Mouse (Mus musculus) kidney, postnatal 10 days (tissue): ENCODE results near the gene Adat2.

Experiments
- DNase-seq: peaks from one replicate; pipeline ENCODE4 v3.0.0; 2021; ENCODE audit warnings: mixed read lengths

Gene Adat2

DNA sequence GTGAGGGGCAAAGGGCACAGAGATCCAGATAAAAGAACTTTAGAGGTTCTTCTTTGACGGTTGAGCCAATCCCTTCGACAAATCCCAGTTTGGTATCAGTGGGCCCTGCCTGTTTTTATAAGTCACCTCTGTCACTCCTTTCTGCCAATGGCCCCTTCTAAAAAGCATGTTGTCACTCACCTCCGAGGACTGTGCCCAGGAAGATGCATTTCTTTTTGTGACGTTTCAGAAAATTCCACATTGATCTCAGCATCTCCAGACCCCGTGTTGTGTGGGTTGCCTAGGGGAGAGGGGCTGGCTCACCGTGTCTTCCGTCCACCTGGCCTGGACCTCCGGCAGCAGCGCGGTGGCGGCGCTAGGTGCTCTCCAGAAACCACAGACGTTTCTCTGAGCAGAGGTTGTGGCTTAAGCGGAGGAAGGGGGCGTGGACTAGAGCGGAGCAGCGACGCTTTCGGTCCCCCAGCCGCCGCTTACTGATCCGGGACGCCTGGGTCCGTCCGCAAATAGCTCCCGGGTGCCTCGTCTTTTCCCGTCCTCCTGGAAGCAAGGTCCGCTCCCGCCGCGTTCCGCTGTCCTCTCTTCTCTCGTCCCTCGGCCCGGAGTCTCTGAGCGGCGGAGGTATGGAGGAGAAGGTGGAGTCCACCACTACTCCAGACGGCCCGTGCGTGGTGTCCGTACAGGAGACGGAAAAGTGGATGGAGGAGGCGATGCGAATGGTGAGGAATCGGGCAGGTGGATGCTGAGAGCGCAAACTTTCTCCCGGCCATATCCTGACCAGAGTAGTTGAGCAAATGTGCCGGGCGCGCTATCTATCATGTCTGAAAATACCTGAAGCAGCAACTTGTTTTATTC is at the start of gene Adat2, which contains the start of gene Pex3:
Gene Adat2 (plus strand): TSS at position 249 of the 852 bp plus-strand sequence.
Gene Pex3 (minus strand): TSS at position 497 of the 852 bp plus-strand sequence.
- peak; percentile 93 for DNase-seq

DNA sequence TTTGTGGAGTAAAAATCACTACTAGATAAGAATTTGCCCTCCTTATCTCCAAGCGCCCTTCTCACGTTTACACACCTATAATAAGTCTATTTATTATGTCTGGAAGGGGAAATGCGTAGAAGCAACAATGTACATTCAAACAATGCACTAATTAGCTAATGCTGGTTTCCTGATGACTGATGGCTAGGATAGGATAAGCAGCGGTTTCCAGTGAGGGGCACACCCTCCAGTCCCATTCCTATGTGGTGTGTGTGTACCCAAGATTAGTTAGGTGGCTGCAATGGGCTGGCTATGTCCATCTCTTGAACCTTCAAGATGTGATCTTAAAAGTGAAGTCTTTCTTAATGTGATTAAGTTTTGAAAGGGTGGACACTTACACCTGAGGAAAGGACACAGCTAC is 30.8 kb upstream of the Adat2 start:
- no peak for DNase-seq

DNA sequence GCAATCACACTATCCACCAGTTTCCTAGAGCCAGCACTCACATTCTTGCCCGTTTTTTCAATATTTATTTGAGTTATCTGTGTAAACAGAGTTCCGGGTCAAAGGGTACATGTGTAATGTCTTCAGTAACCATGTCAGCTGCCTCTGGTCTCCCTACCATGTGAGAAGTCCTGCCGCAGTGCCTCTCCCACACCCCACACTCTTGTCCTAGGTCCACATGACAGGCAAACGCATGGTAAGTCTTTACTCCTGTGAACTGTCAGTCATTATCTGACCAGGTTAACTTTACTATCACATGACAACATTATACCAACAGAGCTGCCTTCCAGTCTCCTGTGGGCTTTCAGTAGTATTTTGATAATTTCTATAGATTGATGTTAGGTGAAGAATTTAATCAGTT is 24.5 kb upstream of the Adat2 start:
- DNase-seq, result no peak

DNA sequence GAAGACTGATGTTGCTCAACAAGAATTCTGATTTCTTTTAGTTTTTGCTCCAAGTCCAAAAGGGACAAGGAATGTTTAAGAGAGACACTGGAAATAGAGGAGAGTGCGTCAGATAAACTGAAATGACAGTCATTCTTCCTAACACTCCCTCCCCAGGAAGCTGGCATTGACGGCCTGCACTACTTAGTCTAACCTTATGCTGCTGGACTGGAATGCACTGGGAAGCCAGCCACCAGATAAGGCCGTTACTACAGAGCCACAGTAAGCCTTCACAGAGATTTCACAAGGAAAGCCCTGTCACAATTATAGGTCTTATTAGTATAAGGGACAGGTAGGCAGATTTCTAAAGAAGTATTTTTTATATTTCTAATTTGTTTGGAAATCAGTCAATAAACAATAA is 17.9 kb upstream of the Adat2 start:
- DNase-seq, result no peak

DNA sequence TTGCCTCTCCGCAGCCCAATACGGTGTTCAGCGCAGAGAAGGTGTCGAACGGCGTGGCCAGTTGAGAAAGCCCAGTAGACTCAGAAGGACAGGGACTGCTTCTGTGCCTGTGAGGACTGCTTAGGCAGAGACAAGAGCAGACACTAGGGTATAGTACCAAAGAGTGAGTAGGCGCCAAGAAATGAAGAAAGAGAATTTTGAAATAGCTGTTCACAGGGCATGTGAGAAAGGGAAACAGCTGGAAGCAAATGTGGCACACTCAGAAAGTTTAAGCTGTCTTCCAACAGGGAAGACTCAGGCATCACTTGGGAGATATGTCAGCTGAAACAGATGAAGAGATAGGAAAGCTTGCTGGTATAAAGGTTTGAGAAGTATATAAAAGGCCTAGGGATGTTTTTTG is 16.0 kb upstream of the Adat2 start:
- no peak for DNase-seq

DNA sequence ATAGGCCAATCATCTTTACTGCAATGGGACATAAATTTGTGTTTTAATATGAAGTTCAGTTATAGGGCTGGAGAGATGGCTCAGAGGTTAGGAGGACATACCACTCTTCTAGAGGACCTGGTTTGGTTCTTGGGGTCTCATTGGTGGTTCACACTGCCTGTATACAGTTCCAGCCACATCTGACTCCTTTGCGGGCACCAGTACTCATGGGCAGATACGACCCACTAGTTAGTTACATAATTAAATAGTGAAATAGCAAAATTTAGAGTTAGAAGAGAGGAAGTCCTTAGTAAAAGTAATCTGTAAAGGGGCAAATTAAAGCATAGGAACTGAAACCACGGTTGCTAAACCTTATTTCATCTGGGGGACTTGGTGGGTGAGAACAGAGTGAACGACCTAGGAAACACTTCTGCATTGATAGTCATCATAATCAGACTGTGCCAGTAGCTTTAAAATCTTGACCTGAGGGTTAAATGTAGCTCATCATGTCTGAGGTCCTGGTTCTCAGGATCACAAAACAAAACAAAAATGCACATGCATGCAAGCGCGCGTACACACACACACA is 12.8 kb upstream of the Adat2 start:
- DNase-seq, result no peak

DNA sequence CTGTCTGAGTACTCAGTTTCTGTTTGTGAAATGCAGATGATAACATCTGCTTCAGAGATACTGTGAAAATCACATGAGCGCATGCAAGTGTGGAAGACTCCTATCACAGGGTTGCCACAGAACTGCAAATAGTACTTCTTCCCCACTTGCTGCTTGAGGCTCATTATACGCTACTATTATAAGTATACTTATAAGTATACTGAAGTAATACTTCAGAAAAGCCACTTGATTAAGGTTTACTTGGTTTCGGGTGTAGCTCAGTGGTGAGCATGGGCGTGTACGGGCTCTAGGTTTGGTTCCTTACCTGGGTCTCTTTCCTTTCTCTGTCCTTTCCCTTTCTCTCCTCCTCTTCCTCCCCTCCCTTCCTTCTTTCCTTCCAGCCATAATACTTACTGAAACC is 11.0 kb upstream of the Adat2 start:
- DNase-seq, result no peak

DNA sequence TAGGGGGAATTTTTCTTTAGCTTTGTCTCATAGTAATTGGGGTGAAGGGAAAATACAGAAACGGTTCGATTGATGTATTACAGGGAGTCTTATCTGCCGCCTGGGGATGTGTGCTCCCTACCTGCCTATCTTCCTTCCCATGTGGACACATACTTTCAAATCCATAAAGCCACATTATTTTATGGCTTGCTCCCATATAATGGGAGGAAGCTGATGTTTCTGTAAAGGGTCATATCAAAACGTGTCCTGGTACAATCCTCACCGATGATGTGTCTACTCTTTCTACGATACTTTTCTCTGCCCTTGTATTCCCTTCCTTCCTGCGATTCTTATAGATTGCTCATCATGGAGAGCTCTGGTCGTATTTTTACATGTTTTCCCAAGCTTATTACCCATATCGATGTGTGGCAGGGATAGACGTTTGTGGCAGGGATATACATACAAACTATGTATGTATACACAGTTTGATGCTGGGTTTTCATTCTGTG is 848 bp downstream of the Adat2 start:
- DNase-seq, result no peak

DNA sequence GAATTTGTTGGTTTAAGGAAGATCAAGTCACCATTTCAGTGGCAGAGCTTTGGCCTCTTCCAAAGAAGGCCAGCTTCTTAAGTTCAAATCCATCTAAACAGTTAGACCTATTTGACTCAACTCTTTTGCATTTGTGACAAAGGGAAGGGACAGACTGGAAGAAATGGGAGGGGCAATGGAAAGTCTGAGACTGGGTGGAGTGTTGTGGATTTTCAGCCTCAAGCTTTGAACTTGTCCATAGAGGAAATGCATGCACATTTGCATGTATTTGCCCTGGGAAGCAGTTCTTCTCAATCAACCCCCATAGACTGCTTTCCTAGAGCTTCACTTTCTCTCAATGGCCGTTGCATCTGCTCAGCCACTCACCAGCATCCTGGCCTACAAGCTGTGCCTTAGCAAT is 1.6 kb downstream of the Adat2 start:
- DNase-seq, result no peak

DNA sequence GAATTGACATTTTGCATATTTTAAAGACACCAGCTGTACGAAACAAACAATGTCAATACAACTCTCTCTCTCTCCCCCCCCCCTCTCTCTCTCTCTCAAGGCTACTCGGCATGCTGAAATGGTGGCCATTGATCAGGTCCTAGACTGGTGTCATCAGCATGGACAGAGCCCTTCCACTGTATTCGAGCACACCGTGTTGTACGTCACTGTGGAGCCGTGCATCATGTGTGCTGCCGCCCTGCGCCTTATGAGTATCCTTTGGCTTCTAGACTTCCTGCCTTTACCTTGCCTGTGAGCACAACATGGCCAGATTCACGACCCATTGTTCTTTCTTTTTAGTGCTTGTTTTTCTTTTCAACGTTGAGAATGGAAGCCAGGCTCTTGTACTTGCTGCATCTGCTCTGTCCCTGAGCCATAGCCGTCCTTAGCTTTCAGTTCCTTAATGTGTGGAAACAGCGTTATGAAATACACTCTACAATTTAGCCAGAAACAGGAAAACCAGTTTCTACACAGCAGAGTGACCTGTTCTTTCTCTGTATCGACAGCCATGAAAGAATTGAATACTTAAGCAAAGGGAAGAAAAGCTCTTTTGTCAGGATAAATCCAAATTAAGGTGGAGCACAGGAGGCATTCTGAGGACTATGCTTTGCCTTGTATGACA is 7.5 kb downstream of the Adat2 start:
- DNase-seq, result no peak

DNA sequence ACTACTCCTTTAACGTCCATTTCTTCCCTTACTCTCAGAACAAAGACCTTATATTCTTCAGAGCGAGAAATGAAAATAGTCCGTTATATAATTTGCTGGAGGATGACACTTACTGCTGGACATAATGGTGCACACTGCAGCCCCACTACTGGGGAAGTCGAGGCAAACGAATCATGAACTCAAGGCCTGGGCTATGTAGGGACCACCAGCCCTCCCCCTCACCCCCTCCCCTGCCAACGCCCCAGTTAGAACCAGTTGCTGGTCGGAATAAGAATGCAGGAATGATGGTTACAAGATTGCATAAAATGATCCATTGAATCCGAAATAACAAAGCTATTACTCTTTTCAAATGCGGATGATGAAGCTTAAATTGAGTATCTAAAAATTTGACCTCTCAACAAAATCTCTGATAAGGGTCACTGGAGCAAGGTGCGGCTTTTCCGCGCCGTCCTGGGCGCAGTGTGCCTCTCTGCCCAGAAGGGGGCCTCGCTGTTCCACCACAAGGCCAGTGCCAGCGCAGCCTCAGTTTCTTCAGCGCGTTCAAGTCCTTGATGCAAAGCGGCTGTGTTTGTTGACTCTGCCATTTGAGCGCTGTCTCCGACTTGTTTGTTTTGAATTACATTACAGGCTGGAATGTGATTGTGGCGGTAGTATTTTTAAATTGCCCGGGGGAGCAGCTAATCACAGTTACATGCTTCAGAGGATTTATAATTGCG is 11.8 kb downstream of the Adat2 start:
- peak; percentile 84 for DNase-seq

DNA sequence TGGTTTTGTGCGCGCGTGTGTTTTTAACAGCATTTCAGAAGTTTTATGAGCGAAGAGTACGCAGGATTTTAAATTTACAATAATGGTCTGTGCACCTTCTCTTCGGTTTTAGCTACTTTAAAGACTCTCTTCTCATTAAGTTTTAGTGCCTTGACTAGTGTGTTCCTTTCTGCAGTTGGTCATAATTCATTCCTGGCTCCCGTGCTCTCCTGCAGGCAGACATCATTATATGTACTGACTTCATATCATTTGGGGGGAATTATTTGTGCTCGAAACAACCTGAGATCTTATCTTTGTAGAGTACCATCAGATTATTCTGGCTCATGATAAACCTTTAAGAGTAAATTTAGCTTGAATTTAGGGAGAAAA is 12.4 kb downstream of the Adat2 start:
- no peak for DNase-seq

DNA sequence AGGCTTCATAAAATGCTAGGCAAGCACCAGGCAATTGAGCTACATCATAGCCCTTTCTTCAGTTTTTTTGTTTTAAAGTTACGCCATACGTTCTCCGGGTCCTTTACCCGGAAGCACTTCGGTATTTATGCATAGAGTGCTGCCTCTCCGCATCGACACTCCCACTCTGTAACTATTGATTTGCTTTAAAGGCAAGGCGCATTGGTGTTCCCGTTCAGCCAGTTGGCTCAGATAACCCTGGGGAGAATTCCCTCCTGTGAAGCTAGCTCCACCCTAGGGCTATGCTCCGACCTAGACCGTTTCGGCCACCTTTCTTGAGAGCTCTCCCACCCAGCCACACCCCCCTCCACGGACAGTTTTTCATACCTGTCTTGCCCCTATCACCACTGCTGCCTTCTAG is 13.7 kb downstream of the Adat2 start:
- DNase-seq, result no peak

DNA sequence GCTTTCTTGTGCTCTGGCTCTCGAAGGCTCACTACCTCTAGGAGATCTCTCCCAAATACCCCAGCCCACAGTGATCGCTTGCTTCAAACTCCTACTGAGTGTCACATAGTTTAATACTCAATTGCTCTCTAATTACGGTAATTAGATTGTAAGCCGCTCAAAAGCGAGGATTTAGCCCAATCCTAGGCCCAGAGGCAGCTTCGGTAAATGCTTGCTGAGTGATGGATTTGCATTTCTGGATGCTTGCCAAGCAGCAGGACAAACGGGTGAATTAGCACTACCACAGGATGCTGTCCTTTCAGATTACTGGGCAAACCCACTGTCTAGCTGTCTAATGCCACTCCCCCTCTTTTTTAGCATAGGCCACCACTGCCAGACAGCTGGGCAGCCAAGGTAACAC is 17.1 kb downstream of the Adat2 start:
- peak; percentile 30 for DNase-seq

DNA sequence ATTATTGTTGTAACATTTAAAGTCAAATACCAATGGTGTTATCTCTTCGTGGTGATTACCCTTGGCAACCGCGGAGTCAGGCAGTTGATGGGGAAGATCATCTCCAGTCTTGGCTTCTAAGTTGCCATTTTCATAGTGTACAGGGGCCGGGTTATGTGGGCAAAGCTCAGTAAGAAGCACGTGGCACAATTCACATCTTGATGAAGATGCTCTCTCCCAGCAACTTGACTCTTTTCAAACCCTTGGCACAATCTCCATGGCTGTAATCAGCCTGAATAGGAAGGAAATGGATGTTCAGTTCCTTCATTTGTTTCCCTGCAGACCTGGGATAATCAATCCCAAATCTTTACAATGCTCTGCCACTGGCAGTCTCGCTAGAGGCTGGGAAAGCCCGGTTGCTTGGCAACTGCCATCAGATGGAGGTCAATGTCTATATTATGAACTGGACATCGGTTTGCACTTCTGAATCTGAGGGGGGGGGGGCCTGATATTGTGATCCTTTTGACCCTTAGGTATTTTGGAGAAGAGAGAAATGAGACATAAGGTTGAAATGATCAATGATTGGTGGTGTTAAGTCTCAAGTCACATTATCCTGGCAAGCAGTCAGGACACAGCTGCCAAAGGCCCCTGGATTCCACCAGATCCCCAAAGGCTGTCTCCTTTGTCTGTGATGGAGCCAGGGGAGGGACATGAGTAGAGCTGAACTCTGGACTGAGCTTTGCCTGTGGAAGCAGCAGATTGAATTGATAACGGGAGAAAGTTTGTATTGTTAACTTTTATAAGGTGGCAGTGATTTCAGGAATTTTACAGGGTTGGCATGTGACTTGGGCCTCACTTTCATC is 18.2 kb downstream of the Adat2 start:
- DNase-seq, result no peak

DNA sequence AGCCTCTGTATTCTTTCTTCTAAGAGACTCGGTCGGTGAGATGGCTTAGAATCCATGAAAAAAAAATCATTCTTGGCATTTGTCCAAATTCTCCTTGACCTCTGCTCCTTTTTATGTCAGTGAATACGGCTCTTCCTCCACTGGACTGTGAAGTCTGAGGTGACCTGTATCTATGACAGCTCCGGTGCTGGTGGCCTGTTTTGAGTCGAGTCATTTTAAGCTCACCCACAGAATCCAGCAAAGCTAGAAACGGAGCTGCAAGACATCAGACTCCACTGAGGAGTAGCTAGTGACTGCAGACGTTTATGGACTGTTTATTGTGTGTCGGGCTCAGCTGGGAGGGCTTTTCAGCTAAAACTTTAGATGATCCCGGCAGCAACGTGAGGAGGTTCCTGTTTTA is 19.3 kb downstream of the Adat2 start:
- no peak for DNase-seq

DNA sequence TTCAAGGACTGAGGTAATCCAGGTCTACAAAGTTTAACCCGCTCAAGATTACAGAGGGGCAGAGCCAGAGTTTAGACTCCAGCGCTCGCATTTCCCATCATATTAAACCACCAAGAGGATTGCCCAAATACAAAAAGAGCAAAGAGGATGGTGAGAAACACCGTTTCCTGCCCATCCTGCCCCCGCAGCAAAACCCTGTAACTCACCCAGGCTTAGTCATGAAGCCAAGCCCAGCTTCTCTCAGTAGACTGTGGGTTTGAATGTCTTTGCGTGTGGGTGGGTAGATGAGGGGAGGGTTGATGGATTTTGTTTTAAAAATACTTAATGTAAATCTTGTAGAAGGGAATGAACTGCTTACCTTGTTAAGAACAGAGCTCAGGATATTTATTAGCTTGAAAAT is 19.7 kb downstream of the Adat2 start:
- no peak for DNase-seq

DNA sequence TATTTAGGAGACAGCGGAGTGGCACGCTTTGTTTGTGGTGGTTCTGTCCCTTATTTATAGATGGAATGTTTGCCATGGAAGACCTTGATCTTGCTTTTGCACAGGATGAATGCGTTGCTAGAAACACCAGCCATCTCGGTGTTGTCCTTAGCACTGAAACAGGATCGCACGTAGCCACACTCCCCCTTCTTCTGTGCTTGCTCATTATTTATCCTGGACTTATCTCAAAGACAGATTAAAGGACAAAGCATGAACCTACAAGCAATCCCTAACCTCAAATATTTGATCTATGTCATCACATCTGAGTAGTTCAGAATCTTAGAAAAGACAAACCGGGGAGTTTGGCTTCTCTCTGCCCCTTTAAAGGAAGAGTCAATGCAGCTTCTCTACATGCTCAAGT is 24.4 kb downstream of the Adat2 start:
- no peak for DNase-seq

DNA sequence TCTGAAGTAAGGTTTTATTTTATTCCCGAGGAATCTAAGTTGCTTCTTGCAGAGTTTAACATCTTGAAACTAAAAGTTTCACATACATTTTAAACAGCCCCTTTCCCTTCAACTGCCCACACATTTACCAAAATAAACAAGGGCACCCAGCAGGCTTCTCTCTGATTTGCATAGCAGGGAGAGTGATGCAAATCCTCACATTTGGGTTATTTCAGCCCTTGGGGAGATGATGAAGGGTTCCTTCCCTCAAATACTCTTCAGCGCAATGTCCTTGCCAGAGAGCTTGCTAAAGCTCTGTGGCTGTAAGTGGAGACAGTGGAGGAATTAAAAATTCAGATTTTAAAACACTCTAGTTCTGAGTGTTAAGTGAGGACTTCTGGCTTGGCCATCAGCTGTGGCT is 35.2 kb downstream of the Adat2 start:
- no peak for DNase-seq

DNA sequence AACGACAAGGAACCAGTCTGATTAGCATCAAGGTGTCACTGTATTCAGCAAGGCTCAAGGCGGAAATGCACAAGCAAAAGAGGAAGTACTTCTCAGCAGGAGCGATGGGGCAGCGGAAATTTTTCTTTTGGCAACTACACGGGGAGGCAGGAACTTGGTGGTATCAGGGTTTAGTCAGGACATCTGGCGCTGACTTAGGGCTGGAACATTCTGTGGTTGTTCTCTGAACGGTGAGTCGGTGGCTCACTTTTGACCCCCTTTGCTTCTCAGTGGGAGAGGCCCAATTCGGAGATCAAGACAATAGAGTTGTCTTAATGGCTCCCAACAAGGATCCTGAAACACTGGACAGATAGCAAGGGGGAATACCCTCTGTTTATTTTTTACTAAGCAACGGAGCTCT is 39.5 kb downstream of the Adat2 start:
- DNase-seq, result no peak

DNA sequence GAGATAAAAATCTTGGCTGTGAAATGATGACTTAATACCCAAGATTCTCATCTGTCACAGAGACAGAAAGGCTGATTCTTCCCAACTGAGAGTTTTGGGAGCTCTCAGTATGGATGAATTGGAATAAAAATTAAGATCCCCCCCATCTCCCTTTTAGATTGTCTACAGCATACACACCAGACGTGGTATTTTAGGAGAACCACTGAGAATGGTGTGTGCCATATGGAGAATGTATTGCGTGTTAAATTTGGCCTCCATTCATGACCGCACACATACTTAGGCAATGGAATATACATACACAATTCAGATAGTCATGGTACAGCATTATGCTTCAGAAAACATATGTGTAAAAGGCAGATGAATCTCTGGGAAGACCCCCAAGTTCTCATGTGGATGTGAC is 40.8 kb downstream of the Adat2 start:
- DNase-seq, result no peak

DNA sequence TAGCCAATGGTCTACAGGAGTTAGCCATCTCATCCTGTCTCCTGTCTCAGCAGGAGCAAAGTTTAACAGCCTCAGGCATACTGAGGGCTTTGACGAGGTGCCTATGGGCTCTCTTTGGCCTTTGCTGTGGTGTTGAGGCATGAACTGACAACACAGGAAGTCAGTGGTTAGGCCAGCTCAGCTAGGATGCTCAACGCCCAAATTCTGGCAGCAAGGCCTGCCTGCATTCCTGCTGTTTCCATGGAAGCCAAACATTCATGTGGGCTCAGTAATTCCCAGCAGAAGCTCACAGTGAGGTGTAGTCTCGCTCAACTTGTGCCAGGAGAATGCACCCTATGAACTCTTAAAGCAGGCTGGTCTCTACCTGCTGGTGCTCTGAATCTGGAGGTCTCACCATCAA is 43.4 kb downstream of the Adat2 start:
- peak; percentile 15 for DNase-seq
